Mouse (Mus musculus) left cerebral cortex, adult 11 months (tissue): ENCODE data around the gene Chit1.
A peak's percentile ranks its signal among the peaks of the same experiment; 100 is the strongest.

Source experiments
- DNase-seq: peaks from one replicate; pipeline ENCODE4 v3.0.0; 2022; ENCODE audit warnings: low spot score

Gene Chit1

GRCm38 (mm10) chr1:134142363-134142794, 31.3 kb downstream of the Chit1 start:
- no peak for DNase-seq

- peak; percentile 19 for DNase-seq
These were observed 35.0 kb downstream of the Chit1 start for GRCm38 (mm10) chr1:134146066-134146465.

- DNase-seq = no peak
These were observed 39.0 kb downstream of the Chit1 start for GRCm38 (mm10) chr1:134150076-134150475.

- DNase-seq = no peak
These were observed 39.7 kb downstream of the Chit1 start for GRCm38 (mm10) chr1:134150745-134151144.

- DNase-seq = peak; percentile 68
These were observed 40.8 kb downstream of the Chit1 start for GRCm38 (mm10) chr1:134151655-134152412.

GRCm38 (mm10) chr1:134152626-134153590, 41.9 kb downstream of the Chit1 start:
- no peak for DNase-seq

- no peak for DNase-seq
These were observed 43.1 kb downstream of the Chit1 start for GRCm38 (mm10) chr1:134154121-134154520.

GRCm38 (mm10) chr1:134154655-134155054, 43.6 kb downstream of the Chit1 start:
- DNase-seq = no peak

- DNase-seq = no peak
These were observed 49.4 kb downstream of the Chit1 start for GRCm38 (mm10) chr1:134160404-134160803.

- no peak for DNase-seq
These were observed 50.4 kb downstream of the Chit1 start for GRCm38 (mm10) chr1:134161399-134161798.

GRCm38 (mm10) chr1:134162510-134163225, 51.6 kb downstream of the Chit1 start:
- no peak for DNase-seq

- no peak for DNase-seq
These were observed 52.4 kb downstream of the Chit1 start for GRCm38 (mm10) chr1:134163476-134163875.

GRCm38 (mm10) chr1:134164454-134164853, 53.4 kb downstream of the Chit1 start:
- no peak for DNase-seq

GRCm38 (mm10) chr1:134166547-134166946, 55.5 kb downstream of the Chit1 start:
- DNase-seq = no peak

GRCm38 (mm10) chr1:134167416-134168305, 56.6 kb downstream of the Chit1 start:
- no peak for DNase-seq

- no peak for DNase-seq
These were observed 57.5 kb downstream of the Chit1 start for GRCm38 (mm10) chr1:134168567-134168966.

- no peak for DNase-seq
These were observed 58.1 kb downstream of the Chit1 start for GRCm38 (mm10) chr1:134168985-134169697.

GRCm38 (mm10) chr1:134173081-134173480, 62.0 kb downstream of the Chit1 start:
- no peak for DNase-seq

- no peak for DNase-seq
These were observed 66.9 kb downstream of the Chit1 start for GRCm38 (mm10) chr1:134177976-134178375.

GRCm38 (mm10) chr1:134182025-134182424, 71.0 kb downstream of the Chit1 start, which contains the start of gene Chil1:
Gene Chil1, plus strand, starts transcription at chr1:134182176.
- DNase-seq = no peak
